Mouse (Mus musculus) intestine, postnatal 0 days (tissue): ENCODE measurements around the gene Snx11. TPM values are rescaled to one million over a fixed set of nuclear protein-coding genes. Genes with fewer than 3 reads are reported as not detected.
A peak's percentile ranks its signal among the peaks of the same experiment; 100 is the strongest.

Experiments
- ATAC-seq: fragments of 200-750 bp; cut with Nextera tagmentation; 2 replicates; pipeline ENCODE4 v1.8.0; 2017; ENCODE audit warnings: mild to moderate bottlenecking, moderate TSS enrichment, moderate library complexity
- H3K27ac ChIP-seq: fragments of 300-500 bp; sonication (generic); 2 replicates; pipeline ENCODE4 v1.5.1; 2014; ENCODE audit warnings: mild to moderate bottlenecking, low read depth, low read length, moderate library complexity
- H3K27me3 ChIP-seq: fragments of 300-500 bp; sonication (generic); replicated peaks from 2 replicates; pipeline ENCODE4 v1.6.1; 2014; ENCODE audit warnings: low read length, mixed read lengths; ENCODE audit not compliant: control insufficient read depth, insufficient read depth
- H3K36me3 ChIP-seq: fragments of 300-500 bp; sonication (generic); 2 replicates; pipeline ENCODE4 v1.6.1; 2014; ENCODE audit warnings: mild to moderate bottlenecking, moderate library complexity; ENCODE audit not compliant: control insufficient read depth, insufficient read depth
- H3K4me1 ChIP-seq: fragments of 300-500 bp; sonication (generic); replicated peaks from 2 replicates; pipeline ENCODE4 v1.6.1; 2014; ENCODE audit warnings: antibody characterized with exemption, low read length, mixed read lengths; ENCODE audit not compliant: control insufficient read depth, insufficient read depth
- H3K4me2 ChIP-seq: fragments of 300-500 bp; sonication (generic); replicated peaks from 2 replicates; pipeline ENCODE4 v1.6.1; 2014; ENCODE audit warnings: low read depth, mild to moderate bottlenecking, moderate library complexity
- H3K4me3 ChIP-seq: fragments of 300-500 bp; sonication (generic); 2 replicates; pipeline ENCODE4 v1.5.1; 2014; ENCODE audit warnings: low read depth, low read length
- H3K9ac ChIP-seq: fragments of 300-500 bp; sonication (generic); 2 replicates; pipeline ENCODE4 v1.6.1; 2014; ENCODE audit warnings: mild to moderate bottlenecking, low read depth, low read length
- H3K9me3 ChIP-seq: fragments of 300-500 bp; sonication (generic); 2 replicates; pipeline ENCODE4 v1.6.1; 2016; ENCODE audit warnings: mixed run types; ENCODE audit not compliant: control insufficient read depth
- CTCF ChIP-seq: sonication (generic); IDR thresholded peaks from 2 replicates; pipeline ENCODE4 v1.5.1; 2016; ENCODE audit warnings: low read depth, mild to moderate bottlenecking, control low read depth, antibody characterized with exemption, moderate library complexity
- WGBS: fragments of 180-500 bp; shearing (Covaris S2); extraction: QIAGEN DNeasy Blood & Tissue Kit; methylation state at CpG from one replicate; pipeline ENCODE4 v1.1.7; 2014; 5-methylcytosine and 5-hydroxymethylcytosine counted together
- polyA plus RNA-seq: library from polyadenylated mRNA; unstranded; fragments of >200 nt; fragmentation: Nextera tagmentation; extraction: Ambion mirVana; gene quantifications from 2 replicates; pipeline ENCODE4 v1.2.1, GENCODE M21; 2015

Gene Snx11
- polyA plus RNA-seq, result 12.0 and 15.0 TPM in 2 replicates

DNA sequence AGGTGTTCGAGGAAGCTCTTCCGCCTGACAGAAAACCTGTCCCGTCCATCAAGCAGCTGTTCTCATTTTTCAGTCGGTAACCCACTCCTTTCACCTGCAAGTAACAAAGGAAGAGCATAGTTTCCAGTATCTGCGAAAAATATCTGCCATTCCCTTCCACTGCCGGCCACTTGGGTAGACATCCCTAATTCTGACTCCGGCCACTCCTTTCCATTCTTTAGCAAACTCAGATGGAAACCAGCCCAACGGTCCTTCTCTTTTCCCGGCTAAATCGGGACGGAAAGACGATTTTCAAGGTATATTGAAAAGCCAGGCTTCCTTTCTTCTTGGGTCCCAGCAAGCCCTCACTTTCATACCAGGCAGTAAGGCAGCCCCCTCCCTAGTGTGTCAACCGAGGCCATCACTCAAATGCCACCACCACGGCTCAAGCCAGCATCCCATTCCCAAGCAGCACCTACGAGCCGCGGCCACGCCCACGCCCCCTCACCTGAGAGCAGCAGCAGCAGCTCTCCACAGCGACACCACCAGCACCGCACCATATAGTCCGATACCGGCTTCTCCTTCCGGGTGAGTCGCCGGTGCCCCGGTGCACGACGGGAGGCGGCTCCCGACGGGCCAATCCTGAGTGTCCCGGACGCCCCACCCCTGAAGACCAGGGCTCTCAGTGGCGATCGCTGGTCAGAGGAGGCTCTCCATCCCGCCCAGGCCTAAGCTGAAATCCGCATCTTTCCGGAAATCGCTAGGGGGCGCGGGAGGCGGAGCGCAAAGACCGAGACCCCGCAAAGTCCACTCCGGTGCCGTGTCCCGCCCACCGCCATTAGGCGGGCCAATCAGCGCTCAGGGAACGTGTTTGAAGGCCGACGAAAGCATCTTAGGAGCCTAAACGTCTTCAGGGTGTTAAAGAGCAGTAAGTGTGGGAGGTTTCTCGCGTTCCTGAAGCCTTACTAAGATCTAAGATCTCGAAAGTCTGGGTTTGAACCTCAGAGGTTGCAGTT is at the start of gene Snx11:
TSS of gene Snx11 (minus strand) at position 592 of the 995 bp plus-strand sequence.
- peak within 1 kb of the TSS; percentile 55 for H3K9ac ChIP-seq
- no peaks in the 10 kb centered on the region for H3K27me3 ChIP-seq
- peak; percentile 87 for TF ChIP-seq CTCF
- 1% methylated on average over 58 of the region's 59 CpGs for WGBS
- peak within 1 kb of the TSS; percentile 55 for H3K27ac ChIP-seq
- H3K4me1 ChIP-seq, result peaks cover 2% of the 10 kb centered on the region; the same call in 1 of the 2 replicates
- peaks cover 12% of the 10 kb centered on the region; the same call in 1 of the 2 replicates for H3K36me3 ChIP-seq
- H3K9me3 ChIP-seq, result no peaks in the 10 kb centered on the region
- peak within 1 kb of the TSS; percentile 66 for H3K4me3 ChIP-seq
- peak within 1 kb of the TSS; percentile 86 for H3K4me2 ChIP-seq
- peak; percentile 100 for ATAC-seq

DNA sequence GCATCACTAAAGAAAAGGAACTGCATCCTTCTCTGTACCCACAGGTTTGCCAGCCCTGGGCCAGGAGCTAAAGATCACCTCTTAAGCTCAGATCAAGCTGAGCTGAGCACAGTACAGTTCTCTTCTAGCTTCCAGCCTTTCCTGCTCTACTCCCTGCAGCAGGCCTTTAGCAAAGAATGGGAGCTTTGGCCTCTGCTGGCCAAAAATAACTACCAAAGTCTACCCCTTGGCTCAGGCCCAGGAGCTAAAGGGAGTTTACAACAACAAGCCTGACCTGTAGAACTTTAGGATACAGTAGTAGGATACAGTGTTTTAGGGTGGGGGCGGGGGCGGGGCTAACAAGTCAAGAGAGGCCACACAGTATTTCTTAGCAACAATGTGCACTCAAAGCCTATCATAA is 49.1 kb upstream of the Snx11 start:
- ATAC-seq, result no peak
- TF ChIP-seq CTCF, result no peak
- H3K27me3 ChIP-seq, result no peaks in the 10 kb centered on the region
- H3K9ac ChIP-seq, result no peak overlapping the region
- no peak overlapping the region for H3K27ac ChIP-seq
- H3K4me1 ChIP-seq, result peaks cover 25% of the 10 kb centered on the region
- WGBS, result 82% methylated on average over 2 of the region's 2 CpGs
- no peak overlapping the region for H3K4me3 ChIP-seq
- H3K4me2 ChIP-seq, result peak overlapping the region; percentile 35
- H3K36me3 ChIP-seq, result peaks cover 22% of the 10 kb centered on the region
- no peaks in the 10 kb centered on the region for H3K9me3 ChIP-seq

DNA sequence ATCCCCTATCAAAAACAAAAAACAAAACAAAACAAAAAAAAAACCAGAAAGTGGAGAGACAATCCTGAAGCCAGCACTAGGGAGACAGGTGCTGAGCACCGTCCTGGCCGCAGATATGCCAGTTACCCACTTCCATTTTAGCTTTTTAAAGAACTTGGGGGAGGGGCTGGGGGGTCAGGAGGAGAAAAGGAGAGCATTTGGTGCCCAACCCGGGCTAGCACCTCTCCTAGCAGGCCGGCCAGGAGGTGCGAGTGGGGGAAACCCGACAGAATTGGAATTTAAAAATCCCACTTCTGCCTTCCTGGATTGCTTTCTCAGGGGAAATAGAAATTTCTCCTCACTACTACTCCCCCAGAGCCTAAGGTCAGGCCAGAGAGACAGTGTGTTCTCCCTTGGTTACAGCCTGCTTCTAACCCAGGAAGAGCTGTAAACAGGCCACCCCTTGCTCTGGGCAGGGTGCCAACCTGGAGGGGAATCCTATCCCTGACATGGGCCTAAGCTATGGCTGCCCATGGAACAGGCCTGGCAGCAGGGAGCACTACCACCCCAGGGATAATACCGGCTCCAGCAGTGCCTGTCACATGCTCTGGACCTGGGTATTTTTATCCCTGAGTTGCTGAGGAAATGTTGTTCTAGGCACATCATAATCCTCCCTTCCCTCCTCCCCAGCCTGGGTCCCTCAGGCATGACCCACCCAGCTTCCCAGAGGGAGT is 47.6 kb upstream of the Snx11 start:
- TF ChIP-seq CTCF, result no peak; the same call in 1 of the 2 replicates
- H3K9me3 ChIP-seq, result no peaks in the 10 kb centered on the region
- no peak for ATAC-seq
- H3K9ac ChIP-seq, result no peak overlapping the region
- H3K27ac ChIP-seq, result peak overlapping the region; percentile 46; the same call in 1 of the 2 replicates
- peaks cover 25% of the 10 kb centered on the region for H3K4me1 ChIP-seq
- no peaks in the 10 kb centered on the region for H3K27me3 ChIP-seq
- WGBS, result 43% methylated on average over 7 of the region's 7 CpGs
- H3K4me2 ChIP-seq, result peak overlapping the region; percentile 84; the same call in 1 of the 2 replicates
- H3K36me3 ChIP-seq, result peaks cover 37% of the 10 kb centered on the region
- no peak overlapping the region for H3K4me3 ChIP-seq

DNA sequence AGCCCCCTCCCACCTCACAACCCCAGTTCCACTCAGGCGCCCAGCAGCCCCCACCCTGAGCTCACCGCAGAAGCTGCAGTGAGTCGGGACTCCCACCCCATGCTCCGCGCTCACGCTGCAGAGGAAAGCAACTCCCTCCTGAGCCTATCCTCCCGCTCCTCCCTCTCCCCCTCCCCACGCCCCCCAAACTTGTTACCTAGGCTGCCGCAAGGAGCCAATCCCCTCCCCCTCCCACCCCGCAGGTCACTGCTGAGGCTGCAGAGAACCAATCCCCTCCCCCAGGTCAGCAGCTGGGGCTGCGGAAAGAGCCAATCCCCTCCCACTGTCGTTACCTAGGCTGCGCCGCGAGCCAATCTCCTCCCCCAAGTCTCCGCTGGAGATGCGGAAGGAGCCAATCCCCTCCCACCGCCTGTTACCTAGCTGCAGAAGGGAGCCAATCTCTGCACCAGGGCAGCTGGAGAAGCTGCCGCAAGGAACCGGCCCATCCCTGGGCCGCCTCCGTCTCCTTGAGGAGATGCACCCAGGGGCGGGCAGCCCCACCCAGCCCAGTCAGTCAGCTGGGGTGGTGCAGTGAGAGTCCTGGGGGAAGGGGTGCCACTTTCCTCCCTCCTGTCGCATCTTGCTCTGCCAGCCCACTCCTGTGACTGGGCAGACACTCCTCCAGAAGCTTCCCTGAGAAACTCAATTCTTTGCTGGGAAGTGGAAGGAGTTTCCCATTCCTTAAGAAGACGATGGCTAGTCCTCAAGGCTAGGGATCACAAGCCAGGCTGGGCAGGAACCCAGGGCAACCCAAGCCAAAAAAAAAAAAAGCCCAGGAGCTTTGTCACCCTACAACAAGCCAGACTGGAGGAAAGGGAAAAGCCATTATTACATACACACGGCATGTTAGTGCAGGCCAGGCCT is 46.8 kb upstream of the Snx11 start:
- TF ChIP-seq CTCF, result no peak

DNA sequence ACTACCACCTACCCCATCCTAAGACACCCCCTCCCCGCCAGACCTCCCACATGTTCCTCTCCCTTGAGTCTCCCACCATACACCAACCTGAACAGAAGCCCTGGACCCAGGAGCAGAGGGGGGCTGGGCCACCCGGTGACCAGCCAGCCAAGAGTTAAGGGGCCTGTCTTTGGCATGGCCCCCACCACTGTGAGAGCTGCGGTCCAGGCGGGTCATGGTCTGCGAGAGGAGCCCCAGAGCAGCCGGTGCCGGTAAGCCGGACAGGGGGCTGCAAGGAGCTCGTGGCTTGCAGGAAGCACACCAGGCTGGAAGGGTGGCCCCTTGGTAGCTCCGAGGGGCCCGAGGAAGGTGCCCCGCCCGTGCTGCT is 46.1 kb upstream of the Snx11 start:
- no peak for ATAC-seq
- H3K4me2 ChIP-seq, result peak overlapping the region; percentile 84
- H3K9ac ChIP-seq, result peak overlapping the region; percentile 34
- no peaks in the 10 kb centered on the region for H3K27me3 ChIP-seq
- H3K4me1 ChIP-seq, result peaks cover 25% of the 10 kb centered on the region
- WGBS, result 11% methylated on average over 10 of the region's 13 CpGs
- no peak for TF ChIP-seq CTCF
- no peak overlapping the region for H3K27ac ChIP-seq
- H3K4me3 ChIP-seq, result peak overlapping the region; percentile 40
- H3K9me3 ChIP-seq, result no peaks in the 10 kb centered on the region
- peaks cover 52% of the 10 kb centered on the region for H3K36me3 ChIP-seq

More for the DNA sequence above, 46.8 kb upstream of the Snx11 start:
- peak overlapping the region; percentile 40 for H3K4me3 ChIP-seq
- peak; percentile 80 for ATAC-seq
- H3K27ac ChIP-seq, result peak overlapping the region; percentile 46; the same call in 1 of the 2 replicates
- H3K9me3 ChIP-seq, result no peaks in the 10 kb centered on the region
- H3K4me2 ChIP-seq, result peak overlapping the region; percentile 84
- peak overlapping the region; percentile 34 for H3K9ac ChIP-seq
- H3K36me3 ChIP-seq, result peaks cover 45% of the 10 kb centered on the region
- no peaks in the 10 kb centered on the region for H3K27me3 ChIP-seq
- H3K4me1 ChIP-seq, result peaks cover 25% of the 10 kb centered on the region
- 2% methylated on average over 24 of the region's 26 CpGs for WGBS
